Mouse (Mus musculus): ENCODE data around the gene Slc22a21. TPM values are rescaled to one million over a fixed set of nuclear protein-coding genes. Genes with fewer than 3 reads are reported as not detected.
A peak's percentile ranks its signal among the peaks of the same experiment; 100 is the strongest.
"Not testable (repeated sequence)": the region's sequence is repeated elsewhere in the genome, so short reads cannot be mapped to it uniquely, and the experiment has no call there.

The Slc22a21 gene
- polyA plus RNA-seq, 1 experiment from 2014 or later: 3.2 TPM

GRCm38 (mm10) chr11:53992264-53992663 lies 12.1 kb upstream of the Slc22a21 start:
- Histone ChIP-seq H3K36me3 (no peaks in the 10 kb centered on the region), H3K4me1 (replicated peaks) (no peaks in the 10 kb centered on the region), H3K27ac (no peak overlapping the region), H3K9me3 (no peaks in the 10 kb centered on the region), H3K4me3 (replicated peaks) (no peak overlapping the region), H3K4me2 (no peak overlapping the region), H3K9ac (replicated peaks) (no peak overlapping the region), H3K27me3 (no peaks in the 10 kb centered on the region)
- WGBS: 89% methylated on average over 4 of the region's 4 CpGs
- no peak for ATAC-seq (ENCODE audit: insufficient number of reproducible peaks, insufficient read depth, low FRiP score, low TSS enrichment, low read depth)

- Histone ChIP-seq H3K9ac (replicated peaks) (no peak overlapping the region), H3K4me3 (replicated peaks) (no peak overlapping the region), H3K36me3 (no peaks in the 10 kb centered on the region), H3K4me1 (replicated peaks) (no peaks in the 10 kb centered on the region), H3K4me2 (no peak overlapping the region), H3K27ac (no peak overlapping the region), H3K9me3 (no peaks in the 10 kb centered on the region), H3K27me3 (no peaks in the 10 kb centered on the region)
- 69% methylated on average over 1 of the region's 1 CpGs for WGBS
- no peak for ATAC-seq (ENCODE audit: insufficient number of reproducible peaks, insufficient read depth, low FRiP score, low TSS enrichment, low read depth)
Measured at GRCm38 (mm10) chr11:53989232-53989631, 9.1 kb upstream of the Slc22a21 start.

GRCm38 (mm10) chr11:53988081-53988480 lies 7.9 kb upstream of the Slc22a21 start:
- ATAC-seq (ENCODE audit: insufficient number of reproducible peaks, insufficient read depth, low FRiP score, low TSS enrichment, low read depth): no peak
- no peak overlapping the region for H3K27ac ChIP-seq
- WGBS: 70% methylated on average over 4 of the region's 4 CpGs
- H3K27me3 ChIP-seq: no peaks in the 10 kb centered on the region
- no peak overlapping the region for H3K4me3 ChIP-seq (replicated peaks)
- H3K9me3 ChIP-seq: no peaks in the 10 kb centered on the region
- H3K4me2 ChIP-seq: no peak overlapping the region
- H3K9ac ChIP-seq (replicated peaks): no peak overlapping the region
- no peaks in the 10 kb centered on the region for H3K4me1 ChIP-seq (replicated peaks)
- H3K36me3 ChIP-seq: no peaks in the 10 kb centered on the region

GRCm38 (mm10) chr11:53981396-53981795 lies 1.3 kb upstream of the Slc22a21 start:
- Histone ChIP-seq H3K4me1 (replicated peaks) (peaks cover 4% of the 10 kb centered on the region; the same call in 1 of the 2 replicates), H3K9me3 (no peaks in the 10 kb centered on the region), H3K36me3 (no peaks in the 10 kb centered on the region), H3K27ac (no peak overlapping the region), H3K4me2 (no peak overlapping the region), H3K27me3 (peaks cover 13% of the 10 kb centered on the region), H3K4me3 (replicated peaks) (no peak overlapping the region), H3K9ac (replicated peaks) (no peak overlapping the region)
- 83% methylated on average over 4 of the region's 4 CpGs for WGBS
- no peak for ATAC-seq (ENCODE audit: insufficient number of reproducible peaks, insufficient read depth, low FRiP score, low TSS enrichment, low read depth)

DNA sequence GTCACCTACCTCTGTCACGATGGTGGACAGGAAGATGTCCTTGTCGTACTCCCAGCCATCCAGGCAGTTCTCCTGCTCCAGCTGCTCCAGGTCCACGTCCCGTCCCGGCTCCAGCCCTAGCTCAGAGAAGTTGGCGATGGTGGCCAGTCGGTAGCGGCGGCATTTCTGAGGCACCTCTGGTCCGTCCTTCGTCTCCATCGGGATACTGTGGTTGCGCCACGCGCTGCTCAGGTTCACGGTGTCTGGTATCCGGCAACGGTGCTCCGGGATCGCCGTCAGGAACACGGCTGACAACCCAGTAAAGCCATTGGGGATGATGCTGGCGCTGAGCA lies 710 bp downstream of the Slc22a21 start:
- not testable (repeated sequence) for H3K9me3 ChIP-seq; H3K4me1 ChIP-seq (replicated peaks); H3K27ac ChIP-seq; H3K36me3 ChIP-seq
- H3K4me2 ChIP-seq: peak overlapping the region; percentile 91
- peak overlapping the region; percentile 60 for H3K4me3 ChIP-seq (replicated peaks)
- 0 out of 2 replicates have a peak, but pooled peaks have one; percentile 31 for ATAC-seq (ENCODE audit: insufficient number of reproducible peaks, insufficient read depth, low FRiP score, low TSS enrichment, low read depth)
- peaks cover 13% of the 10 kb centered on the region for H3K27me3 ChIP-seq
- H3K9ac ChIP-seq (replicated peaks): peak overlapping the region; percentile 67
- WGBS: under 1% methylated on average over 23 of the region's 23 CpGs

DNA sequence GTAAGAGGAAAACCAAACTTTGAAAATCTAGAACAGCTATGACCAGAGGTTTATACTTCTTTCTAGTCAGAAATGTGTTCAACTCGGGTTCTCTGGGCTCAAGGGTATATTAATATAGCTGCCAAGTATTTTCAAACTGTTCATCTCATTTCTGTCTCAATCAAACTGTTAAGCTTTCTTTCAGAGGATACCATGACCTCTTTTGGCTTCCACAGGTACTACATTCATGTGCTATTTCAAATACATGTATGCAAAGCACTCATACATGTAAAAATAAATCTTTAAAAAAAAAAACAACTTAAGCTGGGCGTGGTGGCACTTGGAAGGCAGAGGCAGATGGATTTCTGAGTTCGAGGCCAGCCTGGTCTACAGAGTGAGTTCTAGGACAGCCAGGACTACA lies 2.5 kb downstream of the Slc22a21 start:
- H3K27ac ChIP-seq: no peak overlapping the region
- WGBS: 78% methylated on average over 3 of the region's 3 CpGs
- H3K4me2 ChIP-seq: no peak overlapping the region
- no peak overlapping the region for H3K9ac ChIP-seq (replicated peaks)
- no peaks in the 10 kb centered on the region for H3K36me3 ChIP-seq
- no peak for ATAC-seq (ENCODE audit: insufficient number of reproducible peaks, insufficient read depth, low FRiP score, low TSS enrichment, low read depth)
- no peaks in the 10 kb centered on the region for H3K9me3 ChIP-seq
- peaks cover 4% of the 10 kb centered on the region; the same call in 1 of the 2 replicates for H3K4me1 ChIP-seq (replicated peaks)
- no peak overlapping the region for H3K4me3 ChIP-seq (replicated peaks)
- H3K27me3 ChIP-seq: peaks cover 13% of the 10 kb centered on the region

DNA sequence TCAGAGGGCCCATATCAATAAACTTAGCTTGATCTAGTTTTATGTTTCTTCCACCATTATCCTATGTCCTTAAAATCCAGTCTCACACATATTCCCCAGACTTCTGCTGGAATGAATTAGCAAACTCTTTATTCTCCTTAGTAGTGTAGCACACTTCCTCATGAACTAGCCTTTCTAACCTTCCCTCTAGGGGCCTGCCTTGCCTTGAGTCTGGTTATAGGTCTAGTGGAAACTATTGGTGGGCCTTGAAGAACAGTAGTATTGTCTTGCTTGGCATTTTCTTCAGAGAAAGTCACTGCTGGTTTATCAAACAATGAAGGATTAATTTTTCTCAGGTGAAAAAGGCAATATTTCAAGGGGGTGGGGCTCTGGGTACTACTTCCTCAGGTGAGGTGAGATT lies 4.6 kb downstream of the Slc22a21 start:
- ATAC-seq (ENCODE audit: insufficient number of reproducible peaks, insufficient read depth, low FRiP score, low TSS enrichment, low read depth): no peak
- Histone ChIP-seq H3K36me3 (no peaks in the 10 kb centered on the region), H3K4me1 (replicated peaks) (peaks cover 4% of the 10 kb centered on the region; the same call in 1 of the 2 replicates), H3K27ac (no peak overlapping the region), H3K4me3 (replicated peaks) (no peak overlapping the region), H3K9ac (replicated peaks) (no peak overlapping the region), H3K27me3 (peaks cover 13% of the 10 kb centered on the region), H3K9me3 (no peaks in the 10 kb centered on the region), H3K4me2 (no peak overlapping the region)

GRCm38 (mm10) chr11:53958984-53959383 lies 21.1 kb downstream of the Slc22a21 start:
- no peak overlapping the region for H3K4me2 ChIP-seq
- ATAC-seq (ENCODE audit: insufficient number of reproducible peaks, insufficient read depth, low FRiP score, low TSS enrichment, low read depth): no peak
- H3K27ac ChIP-seq: no peak overlapping the region
- no peak overlapping the region for H3K9ac ChIP-seq (replicated peaks)
- no peaks in the 10 kb centered on the region for H3K4me1 ChIP-seq (replicated peaks)
- no peaks in the 10 kb centered on the region for H3K36me3 ChIP-seq
- 32% methylated on average over 3 of the region's 3 CpGs for whole genome bisulfite sequencing
- no peaks in the 10 kb centered on the region for H3K9me3 ChIP-seq
- no peak overlapping the region for H3K4me3 ChIP-seq (replicated peaks)
- H3K27me3 ChIP-seq: no peaks in the 10 kb centered on the region

- not testable (repeated sequence) for H3K4me3 ChIP-seq (replicated peaks); H3K4me2 ChIP-seq; H3K9me3 ChIP-seq; H3K36me3 ChIP-seq; H3K27me3 ChIP-seq; ATAC-seq (ENCODE audit: insufficient number of reproducible peaks, insufficient read depth, low FRiP score, low TSS enrichment, low read depth); H3K27ac ChIP-seq; H3K4me1 ChIP-seq (replicated peaks); H3K9ac ChIP-seq (replicated peaks)
- WGBS: 42% methylated on average over 4 of the region's 4 CpGs
Measured at GRCm38 (mm10) chr11:53958176-53958575, 22.0 kb downstream of the Slc22a21 start.

GRCm38 (mm10) chr11:53956636-53957035 lies 23.5 kb downstream of the Slc22a21 start:
- WGBS: 95% methylated on average over 1 of the region's 1 CpGs
- no peak for ATAC-seq (ENCODE audit: insufficient number of reproducible peaks, insufficient read depth, low FRiP score, low TSS enrichment, low read depth)
- no peaks in the 10 kb centered on the region for H3K36me3 ChIP-seq
- H3K27ac ChIP-seq: no peak overlapping the region
- no peak overlapping the region for H3K9ac ChIP-seq (replicated peaks)
- no peaks in the 10 kb centered on the region for H3K4me1 ChIP-seq (replicated peaks)
- H3K4me3 ChIP-seq (replicated peaks): no peak overlapping the region
- H3K9me3 ChIP-seq: no peaks in the 10 kb centered on the region
- no peak overlapping the region for H3K4me2 ChIP-seq
- H3K27me3 ChIP-seq: no peaks in the 10 kb centered on the region

- Histone ChIP-seq H3K9me3 (no peaks in the 10 kb centered on the region), H3K4me2 (no peak overlapping the region), H3K4me1 (replicated peaks) (no peaks in the 10 kb centered on the region), H3K36me3 (no peaks in the 10 kb centered on the region), H3K27ac (no peak overlapping the region), H3K4me3 (replicated peaks) (no peak overlapping the region), H3K9ac (replicated peaks) (no peak overlapping the region), H3K27me3 (no peaks in the 10 kb centered on the region)
- no peak for ATAC-seq (ENCODE audit: insufficient number of reproducible peaks, insufficient read depth, low FRiP score, low TSS enrichment, low read depth)
- WGBS: 90% methylated on average over 3 of the region's 3 CpGs
Measured at GRCm38 (mm10) chr11:53954653-53955052, 25.5 kb downstream of the Slc22a21 start.

GRCm38 (mm10) chr11:53950133-53950532 lies 30.0 kb downstream of the Slc22a21 start:
- H3K27ac ChIP-seq; H3K9me3 ChIP-seq; H3K27me3 ChIP-seq; H3K4me3 ChIP-seq (replicated peaks); H3K9ac ChIP-seq (replicated peaks); H3K4me1 ChIP-seq (replicated peaks); H3K36me3 ChIP-seq; ATAC-seq (ENCODE audit: insufficient number of reproducible peaks, insufficient read depth, low FRiP score, low TSS enrichment, low read depth); H3K4me2 ChIP-seq: not testable (repeated sequence)
- 83% methylated on average over 2 of the region's 3 CpGs for WGBS

Measured in limb, embryonic 12.5 days (tissue).